Mouse (Mus musculus) liver (tissue): ENCODE measurements at regions not wholly inside any gene's neighbourhood (a gene's known extent, or its start where the extent isn't known, plus 50 kb on each side); places are given as distances from the start of the nearest gene placed in this dataset.
"Not testable (repeated sequence)": the region's sequence is repeated elsewhere in the genome, so short reads cannot be mapped to it uniquely, and the experiment has no call there.

Experiments used
- DNase-seq: peaks from one replicate; pipeline ENCODE4 v3.0.0-alpha.2; 2020; ENCODE audit warnings: mixed read lengths

DNA sequence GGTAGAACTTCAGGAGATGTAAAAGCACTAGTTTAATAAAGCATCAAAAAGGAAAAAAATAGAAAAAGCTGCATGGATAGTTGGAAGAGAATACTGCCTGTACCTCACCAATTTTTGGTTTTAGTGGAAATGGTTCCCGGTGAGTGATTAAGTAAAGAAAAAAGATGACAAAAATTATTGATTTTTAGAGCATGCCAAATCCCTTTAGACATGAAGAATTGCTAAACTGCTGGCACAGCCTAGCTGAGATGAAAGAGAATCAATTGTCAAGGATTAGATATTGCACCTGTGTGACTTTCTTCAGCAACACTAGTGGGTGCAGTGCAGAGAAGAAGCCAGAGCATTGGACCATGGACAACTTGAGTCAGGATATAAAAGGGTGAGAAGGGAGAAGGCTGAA is 348.7 kb upstream of the Cpeb2 start:
- DNase-seq: no peak

DNA sequence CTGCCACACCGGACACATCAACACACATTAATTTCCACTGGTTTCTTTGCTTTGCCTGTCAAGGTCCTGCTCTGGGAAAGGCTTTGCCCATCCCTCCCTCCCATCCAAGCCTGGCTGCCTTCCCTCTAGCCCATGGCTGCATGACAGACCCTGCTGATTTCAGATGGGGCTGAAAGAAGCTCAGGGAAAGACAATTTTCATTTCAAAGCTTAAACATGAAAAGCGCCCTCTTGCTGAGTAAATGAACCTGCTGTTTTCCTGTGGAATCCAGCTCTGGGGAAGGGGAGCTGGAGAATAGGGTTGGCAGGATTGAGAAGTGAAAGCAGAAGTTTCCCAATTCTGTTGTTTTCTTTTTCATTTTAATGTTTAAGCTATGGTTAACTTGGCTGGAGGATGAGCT is 341.1 kb upstream of the Cpeb2 start:
- DNase-seq: no peak

DNA sequence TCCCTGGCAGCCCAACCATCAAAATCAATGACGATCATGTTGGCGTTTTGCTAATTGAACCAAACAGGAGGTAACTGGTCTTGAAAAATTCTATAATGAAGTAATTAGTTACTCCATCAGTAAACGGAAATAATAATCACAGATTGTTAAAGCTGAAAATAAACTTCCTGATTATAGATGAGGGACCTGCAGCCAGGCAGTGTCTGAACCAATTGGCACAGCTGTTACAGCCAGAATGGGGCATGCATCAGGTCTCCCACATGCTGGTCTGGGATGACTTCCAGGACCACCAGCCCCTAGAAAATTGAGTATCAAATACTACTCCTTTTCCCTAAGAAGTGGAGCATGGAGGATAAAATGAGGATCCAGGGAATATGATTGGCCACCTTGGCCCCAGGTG is 326.8 kb upstream of the Cpeb2 start:
- DNase-seq: no peak

DNA sequence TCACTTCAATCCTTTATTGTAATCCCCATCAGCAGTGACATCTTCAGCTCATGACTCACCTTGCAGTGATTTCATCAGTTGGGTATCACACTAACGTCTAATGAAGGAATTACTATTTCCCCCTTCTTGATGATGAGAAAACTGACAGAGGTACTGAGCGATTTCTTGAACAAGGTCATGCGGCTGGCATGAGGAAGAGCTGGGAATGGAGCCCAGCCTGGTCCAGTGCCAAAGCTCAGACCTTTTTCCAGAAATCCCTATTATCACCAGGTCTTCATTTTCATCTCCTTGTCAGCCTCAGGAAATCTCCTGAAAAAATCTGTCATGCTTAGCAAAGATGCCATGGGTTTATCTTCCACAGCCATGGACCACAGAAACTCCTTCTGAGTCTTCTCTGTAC is 313.6 kb upstream of the Cpeb2 start:
- no peak for DNase-seq

DNA sequence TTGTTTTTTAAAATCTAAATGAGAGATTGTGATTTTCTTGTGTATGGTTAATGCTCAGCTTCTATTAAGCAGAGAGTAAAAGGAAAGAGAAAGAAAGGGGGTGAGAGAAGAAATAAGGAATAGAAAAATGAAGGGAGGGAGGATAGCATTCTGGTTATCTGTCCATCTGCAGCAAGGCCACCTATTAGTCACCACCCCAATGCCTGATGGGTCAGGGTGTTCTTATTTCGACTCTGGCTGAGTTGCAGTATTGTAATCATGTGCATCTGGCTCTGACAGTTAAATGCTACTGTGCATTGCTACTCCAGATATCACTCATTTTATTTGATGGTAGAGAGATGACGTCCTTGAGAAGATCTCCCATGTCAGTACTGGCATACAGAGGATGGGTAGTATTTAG is 300.9 kb upstream of the Cpeb2 start:
- no peak for DNase-seq

DNA sequence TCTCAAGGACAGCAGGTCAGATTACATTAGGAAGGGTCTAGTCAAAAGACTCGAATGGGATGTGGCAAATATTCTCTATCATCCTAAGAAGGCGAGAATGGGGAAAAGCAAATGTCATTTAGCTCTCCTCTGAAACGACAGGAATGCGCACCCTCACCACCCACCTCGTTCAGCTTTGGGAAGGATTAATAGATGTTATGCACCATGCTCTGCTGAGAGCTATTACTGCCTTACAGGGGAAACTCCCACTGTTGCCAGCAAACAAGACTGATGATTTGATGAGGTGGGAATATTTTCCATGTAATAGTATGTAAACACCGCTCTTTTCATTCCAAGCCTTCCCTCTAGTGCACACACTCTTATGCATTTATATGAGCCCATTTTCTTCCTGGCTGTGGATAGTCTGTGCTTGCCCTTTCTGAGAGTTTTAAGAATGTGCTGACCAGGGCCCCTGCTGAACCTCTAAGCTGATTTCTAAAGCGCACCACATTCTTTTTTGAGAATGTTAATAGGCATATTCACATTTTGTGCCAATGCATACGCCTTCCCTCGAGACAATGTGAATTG is 273.6 kb upstream of the Cpeb2 start:
- DNase-seq: no peak

DNA sequence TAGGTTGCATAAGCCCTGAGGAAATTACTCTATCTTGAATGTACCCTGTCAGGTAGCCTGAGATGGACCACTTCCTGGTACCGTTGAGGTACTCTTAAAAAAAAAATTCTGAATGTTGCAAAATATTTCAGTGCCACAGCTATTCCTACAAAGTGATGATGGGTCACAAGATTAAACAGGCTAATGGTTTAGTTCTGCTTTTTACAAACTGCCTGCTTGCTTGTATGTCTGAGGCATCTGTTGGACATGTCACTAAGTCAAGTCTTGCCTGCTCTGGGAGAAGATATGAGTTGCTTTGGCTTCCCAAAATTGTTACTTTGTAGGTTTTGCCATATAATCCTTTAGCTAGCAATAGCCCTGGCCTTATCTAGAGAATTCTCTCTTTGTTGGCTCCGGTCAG is 266.0 kb upstream of the Cpeb2 start:
- not testable (repeated sequence) for DNase-seq

DNA sequence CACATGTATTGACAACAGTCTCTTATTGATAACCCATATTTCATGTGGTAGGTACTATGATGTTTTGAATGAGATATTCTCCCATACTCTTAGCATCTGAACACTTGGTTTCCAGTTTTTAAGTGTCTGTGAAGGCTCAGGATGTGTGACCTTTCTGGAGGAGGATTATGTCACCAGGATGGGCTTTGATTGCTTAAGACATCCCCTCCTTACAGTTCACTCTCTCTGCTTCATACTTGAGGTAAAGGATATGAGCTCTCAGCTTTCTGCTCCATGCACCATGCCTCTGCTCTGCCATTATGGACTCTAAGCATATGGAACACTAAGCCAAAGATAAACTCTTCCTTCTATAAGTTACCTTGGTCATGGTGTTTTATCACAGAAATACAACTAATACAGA is 263.8 kb upstream of the Cpeb2 start:
- DNase-seq: no peak

DNA sequence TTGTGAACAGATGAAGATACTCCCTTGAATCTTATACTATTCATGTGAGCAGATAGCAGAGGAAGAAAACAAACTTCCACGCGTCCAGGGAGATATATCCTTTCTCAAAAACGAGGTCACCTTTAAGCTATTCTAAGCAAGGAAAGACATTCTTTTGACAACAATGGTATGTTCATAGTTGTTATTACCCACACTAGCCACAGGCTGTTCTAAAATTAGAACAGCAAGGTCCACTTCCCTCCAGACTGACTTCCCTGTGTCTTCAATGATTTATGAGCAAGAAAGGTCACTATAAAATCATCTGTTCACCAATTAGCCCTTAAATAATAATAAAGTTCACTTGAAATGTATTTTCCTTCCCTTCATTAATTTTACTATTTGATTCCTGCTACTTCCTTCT is 263.3 kb upstream of the Cpeb2 start:
- DNase-seq: no peak

DNA sequence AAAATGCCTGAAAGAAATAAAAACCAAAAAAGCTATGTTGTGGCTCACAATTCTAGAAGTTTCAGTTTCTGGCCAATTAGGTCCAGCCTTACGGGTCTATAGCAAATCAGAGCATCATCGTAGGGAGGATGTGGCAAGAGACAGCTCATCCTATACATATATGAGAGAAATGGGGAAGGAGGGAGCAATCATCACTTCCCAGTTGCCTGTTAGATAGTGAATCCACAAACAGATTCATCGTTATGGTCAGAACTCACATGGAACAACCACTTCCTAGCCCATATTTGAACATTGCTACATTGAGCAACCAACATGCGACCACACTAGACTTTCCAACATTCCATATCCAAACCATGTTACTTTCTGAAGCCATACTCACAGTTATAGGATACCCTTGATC is 255.9 kb upstream of the Cpeb2 start:
- no peak for DNase-seq

DNA sequence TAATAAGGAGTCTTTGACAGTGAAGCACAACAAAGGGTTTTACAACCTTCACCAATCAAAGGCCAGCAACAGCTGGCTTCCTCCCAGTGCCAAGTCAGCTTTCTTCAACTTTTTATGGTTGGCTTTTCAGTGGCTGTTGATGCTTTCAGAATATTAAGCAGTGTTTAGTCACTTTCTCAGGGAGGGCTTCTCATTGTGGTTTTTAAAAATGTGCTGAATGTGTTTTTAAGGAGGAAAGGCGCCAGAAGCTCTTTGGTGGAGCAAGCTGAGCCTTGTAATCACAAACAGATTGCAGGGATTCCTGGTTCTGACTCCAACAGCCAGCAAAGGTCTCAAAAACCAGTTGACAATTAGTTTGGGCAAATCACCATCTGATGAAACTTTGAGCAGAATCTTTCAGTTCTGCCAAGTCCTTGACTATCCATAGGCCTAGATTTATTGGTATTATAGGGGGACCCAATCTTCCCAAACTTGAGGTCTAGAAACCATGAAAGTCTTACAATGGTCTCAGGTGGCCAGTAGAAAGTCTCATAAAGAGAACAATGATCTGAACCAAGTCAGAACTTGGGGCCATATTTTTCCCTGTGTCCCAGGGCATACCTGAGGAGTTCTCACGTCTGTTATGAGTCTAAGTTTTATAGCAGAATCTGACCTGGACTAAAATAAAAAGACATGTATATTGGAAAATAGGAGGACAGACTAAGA is 251.9 kb upstream of the Cpeb2 start:
- no peak for DNase-seq

DNA sequence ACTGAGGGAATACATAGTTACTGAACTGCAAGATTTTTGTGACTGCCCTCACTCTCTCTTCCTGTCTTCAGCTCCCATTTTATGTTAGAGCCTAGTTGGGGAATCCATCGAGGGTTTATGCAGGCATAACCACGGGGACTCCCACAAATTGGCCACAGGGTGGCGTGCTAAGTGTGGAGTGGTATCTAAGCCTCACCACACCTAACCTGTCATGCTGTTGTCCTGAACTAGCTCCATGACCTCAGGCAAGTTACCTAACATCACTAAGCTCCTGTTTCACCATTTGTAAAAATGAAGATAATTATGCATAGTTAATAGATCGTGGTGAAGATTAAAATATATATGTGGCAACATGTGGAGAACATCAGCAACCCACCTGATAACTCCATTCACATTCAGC is 246.8 kb upstream of the Cpeb2 start:
- peak; percentile 4 for DNase-seq

DNA sequence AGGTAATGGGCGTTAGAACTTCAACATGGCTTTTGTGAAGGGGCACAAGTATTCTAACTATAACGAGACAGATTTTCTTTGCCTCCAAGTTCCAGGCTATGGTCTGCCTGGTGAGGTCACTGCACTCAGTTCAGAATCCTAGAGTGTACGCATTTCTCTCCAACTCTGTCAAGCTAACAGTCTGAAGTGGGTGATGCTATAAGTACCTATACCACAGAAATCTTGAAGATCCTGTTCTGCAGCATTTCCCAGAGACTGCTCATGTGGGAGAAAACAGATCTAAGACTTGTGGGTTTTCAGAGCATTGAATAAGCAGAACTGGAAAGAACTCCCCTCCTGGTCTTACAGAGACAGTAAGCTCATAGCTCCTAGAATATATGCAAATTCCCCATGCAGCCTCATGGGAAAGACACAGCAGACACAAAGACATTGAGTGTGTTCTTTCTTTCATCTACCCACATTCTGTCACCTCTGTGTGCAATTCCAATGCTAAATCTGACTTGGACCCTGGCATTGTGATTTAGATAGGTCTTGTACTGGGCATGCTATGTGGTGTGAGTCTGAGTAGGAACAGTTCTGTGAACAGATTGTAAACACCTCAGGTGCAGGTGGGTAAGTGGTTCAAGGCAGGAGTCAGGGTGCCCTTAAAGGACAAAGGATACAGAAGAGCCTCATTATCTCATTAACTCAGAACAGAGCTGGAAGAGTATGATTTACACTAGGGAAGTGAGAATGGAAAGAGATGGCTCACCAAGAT is 245.1 kb upstream of the Cpeb2 start:
- no peak for DNase-seq

DNA sequence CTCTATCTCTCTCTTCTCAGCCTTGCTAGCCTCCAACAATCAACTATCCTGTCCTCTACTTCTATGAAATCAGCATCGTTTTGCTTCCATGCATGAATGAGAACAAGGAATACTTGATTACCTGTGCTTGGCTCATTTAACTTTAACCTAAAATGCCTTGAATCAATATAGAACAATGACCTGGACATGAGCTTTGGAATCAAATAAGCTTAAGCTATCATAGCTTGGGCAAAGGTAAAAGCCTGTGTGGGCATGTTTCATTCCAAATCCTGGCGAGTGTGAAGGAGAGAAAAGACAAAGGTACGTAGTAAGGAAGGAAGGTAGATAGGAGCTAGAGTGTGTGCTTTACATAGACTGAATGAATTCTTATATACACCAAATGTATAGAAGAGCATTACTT is 243.7 kb upstream of the Cpeb2 start:
- no peak for DNase-seq

DNA sequence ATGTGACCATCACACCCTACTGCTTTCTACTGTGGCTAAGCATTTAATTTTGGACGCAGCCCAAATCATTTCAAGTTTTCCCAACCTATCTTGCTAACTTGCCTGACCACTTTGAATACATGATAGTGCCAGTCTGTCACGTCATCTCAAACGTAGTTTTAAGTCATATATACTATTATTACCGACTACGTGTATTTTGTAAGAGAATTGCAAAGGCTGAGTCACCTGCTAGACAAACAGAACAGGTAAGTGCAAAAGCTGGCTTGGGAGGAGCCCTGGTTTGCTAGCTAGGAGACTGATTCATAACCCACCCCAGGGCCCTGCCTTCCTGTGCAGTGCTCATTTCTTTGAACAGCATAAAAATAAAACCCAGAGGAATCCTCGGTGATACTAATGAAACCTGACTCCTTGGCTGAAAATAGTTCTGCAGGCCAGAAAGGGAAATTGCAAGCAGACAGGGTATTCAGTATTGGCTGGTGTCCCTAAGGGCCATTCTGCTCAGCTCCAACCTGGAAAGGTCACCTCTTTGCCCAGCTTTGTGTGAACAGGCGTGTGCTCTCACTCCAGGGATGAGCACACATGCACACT is 208.9 kb upstream of the Cpeb2 start:
- no peak for DNase-seq

DNA sequence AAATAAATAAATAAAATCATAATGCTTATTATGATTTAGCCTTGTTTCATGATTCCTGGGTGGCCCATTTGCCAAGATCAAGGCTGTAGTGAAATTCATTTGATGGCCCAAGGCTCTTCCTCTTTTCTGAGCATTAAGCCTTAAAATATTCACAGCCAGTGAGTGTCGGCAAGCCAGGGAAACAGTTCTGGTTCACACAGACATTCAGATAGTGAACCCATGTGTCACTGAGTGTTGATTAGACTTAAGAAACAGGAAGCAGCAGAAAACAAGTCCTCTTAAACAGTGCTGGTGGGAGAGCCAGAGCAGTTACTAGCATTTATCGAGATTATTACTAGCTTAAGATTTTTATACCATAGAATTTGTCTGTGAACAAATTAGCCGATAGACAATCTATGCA is 201.7 kb upstream of the Cpeb2 start:
- no peak for DNase-seq

DNA sequence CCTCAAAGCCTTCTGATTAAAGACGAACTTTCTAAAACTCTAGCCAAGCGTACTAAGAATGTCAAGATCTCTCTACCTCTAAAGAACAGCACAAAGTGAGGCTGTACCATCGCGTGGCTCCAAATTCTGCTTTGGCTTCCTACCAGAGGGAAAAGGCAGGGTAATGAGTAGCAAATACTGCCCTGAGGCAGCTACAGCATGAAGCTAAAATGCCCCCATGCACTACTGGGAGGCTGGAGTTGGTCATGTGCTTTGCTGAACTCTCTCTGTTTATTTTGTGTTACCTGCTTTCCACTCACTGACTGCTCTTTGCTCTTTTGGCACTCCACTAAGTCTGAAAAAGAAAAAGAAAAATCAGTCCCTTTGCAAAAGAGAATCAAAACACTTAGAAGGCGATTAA is 201.1 kb upstream of the Cpeb2 start:
- no peak for DNase-seq

DNA sequence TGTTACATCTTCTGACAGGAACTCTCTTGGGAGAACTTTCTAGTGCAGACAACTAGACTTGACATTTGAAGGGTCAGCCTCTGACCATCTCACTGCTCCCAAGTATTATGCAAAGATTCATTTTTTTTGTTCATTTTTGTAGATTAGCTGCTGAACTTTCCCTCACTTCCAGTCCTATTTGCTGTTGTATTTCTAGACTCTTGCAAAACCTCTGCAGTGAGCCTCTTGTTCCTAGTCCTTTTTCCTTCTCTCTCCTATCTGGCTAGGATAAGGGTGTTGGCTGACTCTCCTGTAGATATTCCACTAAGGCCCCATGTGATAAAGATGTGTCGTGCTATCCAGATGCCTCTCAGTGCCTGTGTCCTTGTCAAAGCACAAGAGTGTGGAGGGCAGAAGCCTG is 198.5 kb upstream of the Cpeb2 start:
- DNase-seq: no peak

DNA sequence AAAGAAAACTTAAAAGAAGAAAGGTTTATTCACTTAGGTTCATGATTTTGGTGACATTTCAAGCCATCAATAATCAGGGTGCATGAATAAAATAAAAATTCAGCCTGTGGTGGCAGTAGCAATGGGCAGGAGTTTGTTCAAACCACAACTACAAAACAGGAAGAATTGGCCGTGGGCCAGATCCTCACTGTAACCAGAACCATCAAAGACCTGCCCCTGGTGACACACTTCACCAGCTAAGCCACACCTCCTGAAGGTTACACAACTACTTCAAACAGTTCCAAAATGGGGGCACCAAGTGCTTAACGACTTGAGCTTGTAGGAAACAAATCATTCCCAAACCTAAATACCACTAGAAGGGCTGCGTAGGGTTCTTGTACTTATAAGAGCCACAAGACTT is 195.4 kb upstream of the Cpeb2 start:
- DNase-seq: peak; percentile 59

DNA sequence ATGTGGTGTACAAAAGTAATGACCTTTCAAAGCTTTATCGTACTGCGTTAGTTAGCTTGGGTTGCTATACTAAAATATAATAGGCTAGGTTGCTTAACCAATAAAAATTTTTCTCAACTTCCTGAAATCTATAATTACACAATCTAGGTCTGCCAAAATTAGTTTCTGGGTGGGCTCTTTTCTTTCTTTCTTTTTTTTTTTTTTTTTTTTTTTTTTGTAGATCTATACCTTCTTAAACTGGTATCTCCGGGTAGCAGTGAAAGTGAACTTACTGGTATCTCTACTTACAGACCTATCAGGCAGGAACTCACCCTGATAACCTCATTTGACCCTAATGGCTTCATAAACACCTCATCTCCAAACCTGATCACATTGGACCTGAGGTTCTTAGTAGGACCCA is 193.4 kb upstream of the Cpeb2 start:
- no peak for DNase-seq

DNA sequence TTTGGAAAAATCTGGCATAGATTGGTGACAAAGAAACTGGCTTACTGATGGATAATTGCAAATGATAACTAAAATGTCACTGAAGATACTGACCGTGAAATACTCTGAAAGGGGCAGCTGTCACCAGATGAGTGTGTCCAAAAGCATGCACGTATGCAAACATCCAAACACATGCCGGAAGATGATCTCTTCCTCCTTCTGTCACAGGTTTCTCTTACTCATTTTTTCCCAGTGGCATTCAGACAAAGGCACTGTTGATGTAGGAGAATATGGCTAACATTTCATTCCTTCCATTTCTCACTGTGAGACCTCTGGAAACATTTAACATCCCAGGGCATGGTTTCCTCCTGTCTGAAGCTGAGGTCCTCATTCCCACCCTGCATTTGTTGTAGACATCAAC is 190.4 kb upstream of the Cpeb2 start:
- no peak for DNase-seq

DNA sequence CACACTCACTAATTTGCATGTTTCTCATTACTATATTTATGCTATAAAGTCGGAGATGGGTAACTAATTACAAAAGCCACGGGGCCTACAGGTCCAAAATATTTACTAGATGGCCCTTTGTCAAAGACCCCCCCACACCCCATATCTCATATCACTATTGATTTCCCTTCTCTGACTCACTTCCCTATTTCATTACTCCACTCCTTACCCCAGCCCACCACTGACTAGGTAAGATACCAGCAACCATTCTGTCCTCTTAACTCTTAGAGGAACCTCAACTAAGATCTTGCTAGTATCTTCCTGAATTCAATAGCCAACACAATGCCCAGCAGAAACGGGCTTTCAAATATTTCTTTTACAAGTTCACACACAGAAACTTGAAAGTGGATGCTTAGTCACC is 187.1 kb upstream of the Cpeb2 start:
- DNase-seq: no peak

DNA sequence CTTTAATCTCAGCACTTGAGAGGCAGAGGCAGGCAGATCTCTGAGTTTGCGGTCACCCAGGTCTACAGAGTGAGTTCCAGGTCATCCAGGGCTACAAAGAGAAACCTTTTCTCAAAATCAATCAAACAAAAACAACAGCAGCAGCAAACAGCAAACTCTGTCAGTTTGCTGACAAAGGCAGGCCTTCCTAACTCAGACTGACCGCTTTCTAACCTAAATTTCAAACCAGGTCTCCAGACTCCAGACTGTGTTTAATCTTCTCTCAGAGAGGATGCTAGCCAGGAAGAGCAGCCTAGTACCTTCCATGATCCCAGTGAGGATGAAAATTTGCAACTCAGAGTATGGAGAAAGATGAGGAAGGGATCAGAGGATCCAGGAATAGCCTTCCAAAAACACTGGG is 185.7 kb upstream of the Cpeb2 start:
- DNase-seq: no peak
